Mouse (Mus musculus) forebrain, embryonic 16.5 days (tissue): ENCODE data around the gene Efcab6. TPM values are rescaled to one million over a fixed set of nuclear protein-coding genes. Genes with fewer than 3 reads are reported as not detected.

Experiments used
- ATAC-seq: fragments of 200-750 bp; cut with Nextera tagmentation; 2 replicates; pipeline ENCODE4 v1.8.0; 2017; ENCODE audit warnings: mild to moderate bottlenecking, moderate library complexity
- H3K27ac ChIP-seq: fragments of 300-500 bp; sonication (generic); 2 replicates; pipeline ENCODE4 v1.5.1; 2014; ENCODE audit warnings: low read length, control low read depth
- H3K27me3 ChIP-seq: fragments of 300-500 bp; sonication (generic); replicated peaks from 2 replicates; pipeline ENCODE4 v1.6.1; 2014; ENCODE audit warnings: low read length; ENCODE audit not compliant: control insufficient read depth, insufficient read depth
- H3K36me3 ChIP-seq: fragments of 300-500 bp; sonication (generic); 2 replicates; pipeline ENCODE4 v1.6.1; 2014; ENCODE audit not compliant: control insufficient read depth, insufficient read depth
- H3K4me1 ChIP-seq: fragments of 300-500 bp; sonication (generic); replicated peaks from 2 replicates; pipeline ENCODE4 v1.6.1; 2014; ENCODE audit warnings: low read length; ENCODE audit not compliant: control insufficient read depth, insufficient read depth
- H3K4me2 ChIP-seq: fragments of 300-500 bp; sonication (generic); 2 replicates; pipeline ENCODE4 v1.6.1; 2014; ENCODE audit warnings: mild to moderate bottlenecking, low read length, control low read depth
- H3K4me3 ChIP-seq: fragments of 300-500 bp; sonication (generic); replicated peaks from 2 replicates; pipeline ENCODE4 v1.5.1; 2014; ENCODE audit warnings: mild to moderate bottlenecking, low read length, control low read depth
- H3K9ac ChIP-seq: fragments of 300-500 bp; sonication (generic); replicated peaks from 2 replicates; pipeline ENCODE4 v1.6.1; 2014; ENCODE audit warnings: low read depth, low read length, control low read depth
- H3K9me3 ChIP-seq: fragments of 300-500 bp; sonication (generic); 2 replicates; pipeline ENCODE4 v1.6.1; 2016; ENCODE audit warnings: low read length; ENCODE audit not compliant: control insufficient read depth
- WGBS: fragments of 180-500 bp; shearing (Covaris S2); extraction: QIAGEN DNeasy Blood & Tissue Kit; methylation state at CpG from one replicate; pipeline ENCODE4 v1.1.7; 2014; 5-methylcytosine and 5-hydroxymethylcytosine counted together
- polyA plus RNA-seq: library from polyadenylated mRNA; unstranded; fragments of >200 nt; fragmentation: Nextera tagmentation; extraction: Ambion mirVana; gene quantifications from 2 replicates; pipeline ENCODE4 v1.2.1, GENCODE M21; 2015

The Efcab6 gene
- polyA plus RNA-seq, 1 experiment from 2014 or later = 2.8 TPM

- H3K27me3 ChIP-seq = no peaks in the 10 kb centered on the region
- H3K9ac ChIP-seq = no peak overlapping the region
- H3K36me3 ChIP-seq = no peaks in the 10 kb centered on the region
- H3K4me3 ChIP-seq = no peak overlapping the region
- H3K27ac ChIP-seq = no peak overlapping the region
- H3K4me2 ChIP-seq = no peak overlapping the region
- 32% methylated on average over 5 of the region's 5 CpGs for WGBS
- peaks cover 8% of the 10 kb centered on the region for H3K4me1 ChIP-seq
- no peak for ATAC-seq
- no peaks in the 10 kb centered on the region for H3K9me3 ChIP-seq
Measured at GRCm38 (mm10) chr15:83977108-83977507, 88.1 kb downstream of the Efcab6 start.

GRCm38 (mm10) chr15:83972206-83972605 is 93.0 kb downstream of the Efcab6 start:
- H3K4me1 ChIP-seq = peaks cover 12% of the 10 kb centered on the region
- H3K27me3 ChIP-seq = no peaks in the 10 kb centered on the region
- H3K27ac ChIP-seq = peak overlapping the region; percentile 31; the same call in 1 of the 2 replicates
- H3K36me3 ChIP-seq = no peaks in the 10 kb centered on the region
- WGBS = 58% methylated on average over 9 of the region's 9 CpGs
- H3K4me3 ChIP-seq = no peak overlapping the region
- H3K9me3 ChIP-seq = no peaks in the 10 kb centered on the region
- no peak overlapping the region for H3K4me2 ChIP-seq
- H3K9ac ChIP-seq = no peak overlapping the region
- peak; percentile 30; the same call in 1 of the 2 replicates for ATAC-seq

GRCm38 (mm10) chr15:83967802-83968201 is 97.4 kb downstream of the Efcab6 start:
- no peak for ATAC-seq
- Histone ChIP-seq H3K9me3 (no peaks in the 10 kb centered on the region), H3K9ac (no peak overlapping the region), H3K27me3 (no peaks in the 10 kb centered on the region), H3K27ac (no peak overlapping the region), H3K4me3 (no peak overlapping the region), H3K36me3 (no peaks in the 10 kb centered on the region), H3K4me2 (no peak overlapping the region), H3K4me1 (peaks cover 8% of the 10 kb centered on the region; the same call in 1 of the 2 replicates)
- 60% methylated on average over 12 of the region's 12 CpGs for WGBS

GRCm38 (mm10) chr15:83965126-83965525 is 100.1 kb downstream of the Efcab6 start:
- WGBS = 86% methylated on average over 8 of the region's 8 CpGs
- Histone ChIP-seq H3K4me1 (peaks cover 5% of the 10 kb centered on the region; the same call in 1 of the 2 replicates), H3K4me2 (no peak overlapping the region), H3K27me3 (no peaks in the 10 kb centered on the region), H3K9ac (no peak overlapping the region), H3K9me3 (no peaks in the 10 kb centered on the region), H3K36me3 (no peaks in the 10 kb centered on the region), H3K4me3 (no peak overlapping the region), H3K27ac (no peak overlapping the region)
- no peak for ATAC-seq

- H3K36me3 ChIP-seq = no peaks in the 10 kb centered on the region
- ATAC-seq = no peak
- no peak overlapping the region for H3K27ac ChIP-seq
- no peak overlapping the region for H3K9ac ChIP-seq
- peaks cover 14% of the 10 kb centered on the region for H3K4me1 ChIP-seq
- no peak overlapping the region for H3K4me2 ChIP-seq
- H3K4me3 ChIP-seq = no peak overlapping the region
- 68% methylated on average over 3 of the region's 3 CpGs for WGBS
- no peaks in the 10 kb centered on the region for H3K27me3 ChIP-seq
- H3K9me3 ChIP-seq = no peaks in the 10 kb centered on the region
Measured at GRCm38 (mm10) chr15:83958376-83958775, 106.8 kb downstream of the Efcab6 start.

- H3K36me3 ChIP-seq = no peaks in the 10 kb centered on the region
- H3K9ac ChIP-seq = no peak overlapping the region
- peak; percentile 33; the same call in 1 of the 2 replicates for ATAC-seq
- WGBS = 63% methylated on average over 7 of the region's 7 CpGs
- H3K27me3 ChIP-seq = no peaks in the 10 kb centered on the region
- H3K9me3 ChIP-seq = no peaks in the 10 kb centered on the region
- H3K27ac ChIP-seq = peak overlapping the region; percentile 19
- H3K4me1 ChIP-seq = peaks cover 11% of the 10 kb centered on the region
- H3K4me2 ChIP-seq = no peak overlapping the region
- H3K4me3 ChIP-seq = no peak overlapping the region
Measured at GRCm38 (mm10) chr15:83956996-83957395, 108.2 kb downstream of the Efcab6 start.

- H3K4me2 ChIP-seq = no peak overlapping the region
- no peak overlapping the region for H3K9ac ChIP-seq
- no peaks in the 10 kb centered on the region for H3K27me3 ChIP-seq
- ATAC-seq = no peak
- H3K36me3 ChIP-seq = no peaks in the 10 kb centered on the region
- no peaks in the 10 kb centered on the region for H3K9me3 ChIP-seq
- no peak overlapping the region for H3K4me3 ChIP-seq
- H3K27ac ChIP-seq = no peak overlapping the region; the same call in 1 of the 2 replicates
- H3K4me1 ChIP-seq = peaks cover 11% of the 10 kb centered on the region
- 87% methylated on average over 8 of the region's 8 CpGs for WGBS
Measured at GRCm38 (mm10) chr15:83955948-83956707, 109.1 kb downstream of the Efcab6 start.

GRCm38 (mm10) chr15:83949729-83950491 is 115.3 kb downstream of the Efcab6 start:
- ATAC-seq = no peak
- Histone ChIP-seq H3K9ac (no peak overlapping the region), H3K27me3 (no peaks in the 10 kb centered on the region), H3K4me3 (no peak overlapping the region), H3K36me3 (no peaks in the 10 kb centered on the region), H3K9me3 (no peaks in the 10 kb centered on the region), H3K27ac (no peak overlapping the region), H3K4me1 (peaks cover 2% of the 10 kb centered on the region; the same call in 1 of the 2 replicates), H3K4me2 (no peak overlapping the region)
- WGBS = 69% methylated on average over 16 of the region's 16 CpGs

- Histone ChIP-seq H3K9ac (0 out of 2 replicates have a peak overlapping the region, but pooled peaks have one; percentile 17), H3K36me3 (no peaks in the 10 kb centered on the region), H3K27me3 (no peaks in the 10 kb centered on the region), H3K4me3 (no peak overlapping the region), H3K9me3 (no peaks in the 10 kb centered on the region), H3K27ac (no peak overlapping the region), H3K4me2 (no peak overlapping the region), H3K4me1 (peaks cover 11% of the 10 kb centered on the region)
- ATAC-seq = no peak
- WGBS = 56% methylated on average over 5 of the region's 5 CpGs
Measured at GRCm38 (mm10) chr15:83939703-83940102, 125.5 kb downstream of the Efcab6 start.
